Mouse (Mus musculus): ENCODE measurements around the gene Mmp14.

The Mmp14 gene

GRCm38 (mm10) chr14:54480673-54481072 is 49.3 kb downstream of the Mmp14 start:
- Histone ChIP-seq H3K27me3 (ENCODE audit: insufficient read depth, low read length) (peaks cover 60% of the 10 kb centered on the region), H3K36me3 (ENCODE audit: insufficient read depth, low read length) (no peaks in the 10 kb centered on the region), H3K9me3 (ENCODE audit: low read length) (no peaks in the 10 kb centered on the region), H3K4me1 (replicated peaks; ENCODE audit: low read depth, low read length) (peaks cover 27% of the 10 kb centered on the region), H3K4me3 (replicated peaks; ENCODE audit: low read length) (no peak overlapping the region)
- TF ChIP-seq CTCF (conservative IDR thresholded peaks at IDR 0.05; ENCODE audit: low read length) (no peak), NANOG (IDR thresholded peaks at IDR 0.05; ENCODE audit: borderline replicate concordance, low read length) (no peak), POU5F1 (IDR thresholded peaks at IDR 0.05; ENCODE audit: borderline replicate concordance, low read length) (no peak)

- Histone ChIP-seq H3K36me3 (ENCODE audit: insufficient read depth, low read length) (no peaks in the 10 kb centered on the region), H3K4me1 (replicated peaks; ENCODE audit: low read depth, low read length) (peaks cover 20% of the 10 kb centered on the region), H3K4me3 (replicated peaks; ENCODE audit: low read length) (no peak overlapping the region), H3K9me3 (ENCODE audit: low read length) (no peaks in the 10 kb centered on the region), H3K27me3 (ENCODE audit: insufficient read depth, low read length) (peaks cover 58% of the 10 kb centered on the region)
- TF ChIP-seq POU5F1 (IDR thresholded peaks at IDR 0.05; ENCODE audit: borderline replicate concordance, low read length), result no peak
- TF ChIP-seq CTCF (conservative IDR thresholded peaks at IDR 0.05; ENCODE audit: low read length), result no peak
- no peak for TF ChIP-seq NANOG (IDR thresholded peaks at IDR 0.05; ENCODE audit: borderline replicate concordance, low read length)
Observed at GRCm38 (mm10) chr14:54481402-54481801, 50.0 kb downstream of the Mmp14 start.

GRCm38 (mm10) chr14:54482498-54482897 is 51.1 kb downstream of the Mmp14 start:
- Histone ChIP-seq H3K4me3 (replicated peaks; ENCODE audit: low read length) (no peak overlapping the region), H3K9me3 (ENCODE audit: low read length) (no peaks in the 10 kb centered on the region), H3K27me3 (ENCODE audit: insufficient read depth, low read length) (peaks cover 54% of the 10 kb centered on the region), H3K36me3 (ENCODE audit: insufficient read depth, low read length) (no peaks in the 10 kb centered on the region), H3K4me1 (replicated peaks; ENCODE audit: low read depth, low read length) (peaks cover 9% of the 10 kb centered on the region)
- TF ChIP-seq POU5F1 (IDR thresholded peaks at IDR 0.05; ENCODE audit: borderline replicate concordance, low read length) (no peak), CTCF (conservative IDR thresholded peaks at IDR 0.05; ENCODE audit: low read length) (peak; percentile 95), NANOG (IDR thresholded peaks at IDR 0.05; ENCODE audit: borderline replicate concordance, low read length) (no peak)

- H3K4me1 ChIP-seq (replicated peaks; ENCODE audit: low read depth, low read length), result no peaks in the 10 kb centered on the region
- H3K4me3 ChIP-seq (replicated peaks; ENCODE audit: low read length), result no peak overlapping the region
- no peak for TF ChIP-seq NANOG (IDR thresholded peaks at IDR 0.05; ENCODE audit: borderline replicate concordance, low read length)
- no peak for TF ChIP-seq CTCF (conservative IDR thresholded peaks at IDR 0.05; ENCODE audit: low read length)
- no peak for TF ChIP-seq POU5F1 (IDR thresholded peaks at IDR 0.05; ENCODE audit: borderline replicate concordance, low read length)
- H3K9me3 ChIP-seq (ENCODE audit: low read length), result no peaks in the 10 kb centered on the region
- H3K27me3 ChIP-seq (ENCODE audit: insufficient read depth, low read length), result peaks cover 21% of the 10 kb centered on the region
- no peaks in the 10 kb centered on the region for H3K36me3 ChIP-seq (ENCODE audit: insufficient read depth, low read length)
Observed at GRCm38 (mm10) chr14:54485899-54486298, 54.5 kb downstream of the Mmp14 start.

GRCm38 (mm10) chr14:54487732-54488131 is 56.3 kb downstream of the Mmp14 start:
- TF ChIP-seq NANOG (IDR thresholded peaks at IDR 0.05; ENCODE audit: borderline replicate concordance, low read length) (no peak), CTCF (conservative IDR thresholded peaks at IDR 0.05; ENCODE audit: low read length) (no peak), POU5F1 (IDR thresholded peaks at IDR 0.05; ENCODE audit: borderline replicate concordance, low read length) (no peak)
- Histone ChIP-seq H3K36me3 (ENCODE audit: insufficient read depth, low read length) (no peaks in the 10 kb centered on the region), H3K9me3 (ENCODE audit: low read length) (0 out of 2 replicates have a peak, but pooled peaks cover 4% of the 10 kb centered on the region), H3K27me3 (ENCODE audit: insufficient read depth, low read length) (peaks cover 15% of the 10 kb centered on the region), H3K4me1 (replicated peaks; ENCODE audit: low read depth, low read length) (no peaks in the 10 kb centered on the region; the same call in 1 of the 2 replicates), H3K4me3 (replicated peaks; ENCODE audit: low read length) (no peak overlapping the region)

DNA sequence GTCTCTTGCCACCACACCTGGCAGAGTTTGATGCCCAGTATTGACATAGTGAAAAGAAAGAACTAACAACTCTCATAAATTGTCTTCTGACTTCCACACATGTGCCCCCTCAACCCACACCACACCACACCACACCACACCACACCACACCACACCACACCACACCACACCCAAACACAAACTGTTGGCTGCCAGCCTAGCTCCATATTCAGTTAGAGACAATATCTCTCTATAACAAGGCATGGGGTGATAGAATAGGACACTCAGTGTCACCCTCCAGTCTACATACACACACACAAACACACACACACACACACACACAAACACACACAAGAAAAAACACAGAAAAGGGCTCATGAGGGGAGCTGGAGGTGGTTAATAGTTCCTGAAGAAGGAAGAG is 56.9 kb downstream of the Mmp14 start:
- Histone ChIP-seq H3K36me3 (ENCODE audit: insufficient read depth, low read length) (no peaks in the 10 kb centered on the region), H3K27me3 (ENCODE audit: insufficient read depth, low read length) (peaks cover 15% of the 10 kb centered on the region), H3K4me1 (replicated peaks; ENCODE audit: low read depth, low read length) (no peaks in the 10 kb centered on the region; the same call in 1 of the 2 replicates), H3K9me3 (ENCODE audit: low read length) (0 out of 2 replicates have a peak, but pooled peaks cover 4% of the 10 kb centered on the region), H3K4me3 (replicated peaks; ENCODE audit: low read length) (no peak overlapping the region)
- no peak for TF ChIP-seq POU5F1 (IDR thresholded peaks at IDR 0.05; ENCODE audit: borderline replicate concordance, low read length)
- TF ChIP-seq NANOG (IDR thresholded peaks at IDR 0.05; ENCODE audit: borderline replicate concordance, low read length), result no peak
- TF ChIP-seq CTCF (conservative IDR thresholded peaks at IDR 0.05; ENCODE audit: low read length), result no peak

DNA sequence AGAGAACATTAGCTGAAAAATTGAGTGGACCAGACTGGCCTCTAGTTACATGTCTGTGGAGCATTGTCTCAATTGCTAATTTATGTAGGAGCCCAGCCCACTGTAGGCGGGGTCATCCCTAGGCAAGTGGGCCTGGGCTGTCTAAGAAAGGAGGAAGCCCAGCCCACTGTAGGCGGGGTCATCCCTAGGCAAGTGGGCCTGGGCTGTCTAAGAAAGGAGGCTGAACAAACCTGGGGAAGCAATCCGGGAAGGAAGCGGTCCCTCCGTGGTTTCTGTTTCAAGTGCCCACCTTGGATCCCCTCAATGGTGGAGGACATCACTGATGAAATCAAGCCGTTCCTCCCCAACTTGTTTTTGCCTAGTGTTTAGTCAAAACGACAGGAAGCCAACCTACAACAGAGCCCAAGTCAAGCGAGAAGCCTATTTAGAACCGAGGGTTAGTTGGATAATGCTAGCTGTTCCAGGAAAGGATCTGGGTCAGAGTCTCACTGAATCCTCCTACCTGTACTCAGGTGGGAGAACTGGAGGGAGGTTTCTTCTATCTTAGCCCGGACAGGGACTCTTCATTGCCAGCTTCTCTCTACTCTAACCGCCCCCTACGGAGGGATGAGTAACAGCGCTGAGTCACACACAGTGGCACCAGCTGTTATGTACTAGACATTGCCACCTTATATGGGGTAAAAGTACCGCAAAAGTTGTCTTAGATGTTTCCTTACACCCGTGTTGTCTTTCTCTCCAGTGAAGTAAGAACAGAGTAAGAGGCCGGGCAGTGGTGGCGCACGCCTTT is 61.1 kb downstream of the Mmp14 start:
- Histone ChIP-seq H3K36me3 (ENCODE audit: insufficient read depth, low read length) (no peaks in the 10 kb centered on the region), H3K27me3 (ENCODE audit: insufficient read depth, low read length) (no peaks in the 10 kb centered on the region), H3K4me1 (replicated peaks; ENCODE audit: low read depth, low read length) (peaks cover 6% of the 10 kb centered on the region), H3K4me3 (replicated peaks; ENCODE audit: low read length) (no peak overlapping the region), H3K9me3 (ENCODE audit: low read length) (0 out of 2 replicates have a peak, but pooled peaks cover 4% of the 10 kb centered on the region)
- no peak for TF ChIP-seq NANOG (IDR thresholded peaks at IDR 0.05; ENCODE audit: borderline replicate concordance, low read length)
- no peak for TF ChIP-seq POU5F1 (IDR thresholded peaks at IDR 0.05; ENCODE audit: borderline replicate concordance, low read length)
- TF ChIP-seq CTCF (conservative IDR thresholded peaks at IDR 0.05; ENCODE audit: low read length), result no peak

GRCm38 (mm10) chr14:54493236-54493635 is 61.8 kb downstream of the Mmp14 start:
- Histone ChIP-seq H3K4me1 (replicated peaks; ENCODE audit: low read depth, low read length) (peaks cover 6% of the 10 kb centered on the region), H3K9me3 (ENCODE audit: low read length) (0 out of 2 replicates have a peak, but pooled peaks cover 4% of the 10 kb centered on the region), H3K4me3 (replicated peaks; ENCODE audit: low read length) (no peak overlapping the region), H3K27me3 (ENCODE audit: insufficient read depth, low read length) (no peaks in the 10 kb centered on the region), H3K36me3 (ENCODE audit: insufficient read depth, low read length) (no peaks in the 10 kb centered on the region)
- no peak for TF ChIP-seq NANOG (IDR thresholded peaks at IDR 0.05; ENCODE audit: borderline replicate concordance, low read length)
- no peak for TF ChIP-seq POU5F1 (IDR thresholded peaks at IDR 0.05; ENCODE audit: borderline replicate concordance, low read length)
- no peak for TF ChIP-seq CTCF (conservative IDR thresholded peaks at IDR 0.05; ENCODE audit: low read length)

All from E14TG2a.4 (cell line).